Mouse (Mus musculus): ENCODE data around the gene Lbr. TPM values are rescaled to one million over a fixed set of nuclear protein-coding genes. Genes with fewer than 3 reads are reported as not detected.

The Lbr gene
- polyA plus RNA-seq, 1 experiment from 2014 or later = 142 TPM

GRCm38 (mm10) chr1:181865863-181866216, 23.0 kb upstream of the Lbr start:
- no peak for ATAC-seq (ENCODE audit: insufficient number of reproducible peaks, insufficient read depth, low FRiP score, low TSS enrichment, low read depth)
- Histone ChIP-seq H3K4me2 (no peak overlapping the region), H3K27ac (no peak overlapping the region), H3K9ac (replicated peaks) (no peak overlapping the region), H3K4me1 (replicated peaks) (peaks cover 15% of the 10 kb centered on the region; the same call in 1 of the 2 replicates), H3K27me3 (peaks cover 4% of the 10 kb centered on the region; the same call in 1 of the 2 replicates), H3K9me3 (no peaks in the 10 kb centered on the region), H3K36me3 (no peaks in the 10 kb centered on the region), H3K4me3 (replicated peaks) (no peak overlapping the region)
- 75% methylated on average over 5 of the region's 5 CpGs for WGBS

DNA sequence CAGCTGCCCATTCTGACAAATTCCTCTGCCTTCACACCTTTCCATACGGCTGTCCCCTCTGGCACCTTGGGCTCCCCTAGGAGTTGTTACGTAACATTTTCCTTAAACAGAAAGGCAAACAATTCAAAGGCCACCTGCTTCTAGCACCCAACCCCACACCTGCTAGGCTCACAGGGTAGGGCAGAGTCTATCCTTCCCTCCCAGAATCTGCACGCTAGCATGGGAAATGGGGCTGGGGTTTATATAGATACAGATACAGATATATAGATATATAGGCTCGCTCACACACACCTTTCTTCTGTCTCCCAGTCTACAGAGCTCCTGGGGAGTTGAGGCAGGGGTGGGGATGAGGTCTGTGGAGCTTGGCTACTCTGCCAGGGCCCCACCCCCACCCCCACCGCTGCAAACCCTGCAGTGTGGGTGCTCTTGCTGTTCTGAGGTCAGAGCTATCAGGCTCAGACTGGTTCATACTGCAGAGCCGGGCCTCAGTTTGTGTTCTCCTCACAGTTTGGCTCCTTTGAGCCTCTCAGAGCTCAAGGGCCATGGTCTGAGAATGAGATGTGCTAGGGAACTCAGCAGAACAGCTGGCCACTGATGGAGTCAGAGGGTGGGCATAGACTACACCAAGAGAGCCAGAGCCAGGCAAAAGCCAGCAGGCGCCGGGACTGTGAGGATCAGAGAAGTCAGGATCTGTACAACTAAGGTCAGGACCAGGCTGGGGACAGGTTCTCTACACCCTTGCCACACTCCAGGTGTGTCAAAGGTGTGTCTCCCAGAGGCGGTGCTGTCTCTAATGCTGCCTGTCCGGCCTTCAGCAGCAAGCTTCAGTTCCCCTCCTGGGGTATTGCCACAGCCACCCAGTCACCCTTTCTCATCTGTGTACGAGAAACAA, 22.4 kb upstream of the Lbr start:
- no peaks in the 10 kb centered on the region for H3K36me3 ChIP-seq
- no peak overlapping the region for H3K4me3 ChIP-seq (replicated peaks)
- H3K9ac ChIP-seq (replicated peaks) = no peak overlapping the region
- H3K27me3 ChIP-seq = peaks cover 4% of the 10 kb centered on the region; the same call in 1 of the 2 replicates
- no peak for ATAC-seq (ENCODE audit: insufficient number of reproducible peaks, insufficient read depth, low FRiP score, low TSS enrichment, low read depth)
- peaks cover 21% of the 10 kb centered on the region; the same call in 1 of the 2 replicates for H3K4me1 ChIP-seq (replicated peaks)
- no peak overlapping the region for H3K4me2 ChIP-seq
- H3K27ac ChIP-seq = no peak overlapping the region
- WGBS = 74% methylated on average over 11 of the region's 11 CpGs
- no peaks in the 10 kb centered on the region for H3K9me3 ChIP-seq

- Histone ChIP-seq H3K27ac (no peak overlapping the region), H3K27me3 (peaks cover 4% of the 10 kb centered on the region; the same call in 1 of the 2 replicates), H3K36me3 (no peaks in the 10 kb centered on the region), H3K4me2 (no peak overlapping the region), H3K4me3 (replicated peaks) (no peak overlapping the region), H3K4me1 (replicated peaks) (peaks cover 21% of the 10 kb centered on the region; the same call in 1 of the 2 replicates), H3K9ac (replicated peaks) (no peak overlapping the region), H3K9me3 (no peaks in the 10 kb centered on the region)
- 31% methylated on average over 8 of the region's 8 CpGs for WGBS
- ATAC-seq (ENCODE audit: insufficient number of reproducible peaks, insufficient read depth, low FRiP score, low TSS enrichment, low read depth) = no peak
Observed at GRCm38 (mm10) chr1:181863431-181863830, 20.6 kb upstream of the Lbr start.

DNA sequence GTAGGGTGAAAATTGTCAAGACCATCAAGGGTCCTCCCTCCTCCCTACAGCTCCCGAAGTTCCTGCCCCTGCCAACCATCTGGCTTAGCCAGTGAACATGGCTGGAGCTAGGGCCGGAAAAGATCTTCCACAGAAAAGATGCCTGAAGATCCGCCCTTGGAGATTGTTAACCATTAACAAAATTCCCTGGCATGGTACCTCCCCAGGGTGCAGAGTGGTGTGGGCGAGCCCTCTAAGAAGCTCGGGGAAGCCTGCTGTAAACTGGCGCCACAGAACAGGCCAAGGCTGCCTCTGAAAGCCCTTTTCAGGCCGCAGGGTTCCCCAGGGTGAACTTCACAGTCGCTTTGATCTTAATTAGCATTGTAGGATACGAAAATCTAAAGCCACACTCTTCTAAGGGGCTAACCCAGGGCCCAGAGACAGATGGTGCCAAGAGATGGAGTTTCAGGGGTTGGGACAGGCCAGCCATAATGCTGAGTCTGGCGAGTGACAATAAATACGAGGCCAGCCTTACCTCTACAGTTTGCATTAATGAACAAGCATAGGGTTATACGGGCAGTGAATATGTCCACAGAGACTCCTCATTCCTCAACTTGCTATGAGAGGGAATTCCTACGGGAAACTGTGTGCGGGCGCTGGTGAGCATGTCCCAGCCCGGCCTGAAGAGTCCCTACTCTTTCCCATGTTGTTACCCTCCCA, 20.0 kb upstream of the Lbr start:
- Histone ChIP-seq H3K4me3 (replicated peaks) (no peak overlapping the region), H3K9ac (replicated peaks) (no peak overlapping the region), H3K4me2 (no peak overlapping the region), H3K27ac (no peak overlapping the region), H3K4me1 (replicated peaks) (peaks cover 21% of the 10 kb centered on the region; the same call in 1 of the 2 replicates), H3K36me3 (no peaks in the 10 kb centered on the region), H3K27me3 (peaks cover 4% of the 10 kb centered on the region; the same call in 1 of the 2 replicates), H3K9me3 (no peaks in the 10 kb centered on the region)
- ATAC-seq (ENCODE audit: insufficient number of reproducible peaks, insufficient read depth, low FRiP score, low TSS enrichment, low read depth) = no peak
- 36% methylated on average over 16 of the region's 16 CpGs for WGBS

GRCm38 (mm10) chr1:181861181-181861902, 18.5 kb upstream of the Lbr start:
- Histone ChIP-seq H3K4me3 (replicated peaks) (no peak overlapping the region), H3K27me3 (peaks cover 4% of the 10 kb centered on the region; the same call in 1 of the 2 replicates), H3K4me2 (no peak overlapping the region), H3K9me3 (no peaks in the 10 kb centered on the region), H3K36me3 (no peaks in the 10 kb centered on the region), H3K9ac (replicated peaks) (no peak overlapping the region), H3K4me1 (replicated peaks) (peaks cover 21% of the 10 kb centered on the region; the same call in 1 of the 2 replicates), H3K27ac (no peak overlapping the region)
- 78% methylated on average over 2 of the region's 2 CpGs for WGBS
- no peak for ATAC-seq (ENCODE audit: insufficient number of reproducible peaks, insufficient read depth, low FRiP score, low TSS enrichment, low read depth)

DNA sequence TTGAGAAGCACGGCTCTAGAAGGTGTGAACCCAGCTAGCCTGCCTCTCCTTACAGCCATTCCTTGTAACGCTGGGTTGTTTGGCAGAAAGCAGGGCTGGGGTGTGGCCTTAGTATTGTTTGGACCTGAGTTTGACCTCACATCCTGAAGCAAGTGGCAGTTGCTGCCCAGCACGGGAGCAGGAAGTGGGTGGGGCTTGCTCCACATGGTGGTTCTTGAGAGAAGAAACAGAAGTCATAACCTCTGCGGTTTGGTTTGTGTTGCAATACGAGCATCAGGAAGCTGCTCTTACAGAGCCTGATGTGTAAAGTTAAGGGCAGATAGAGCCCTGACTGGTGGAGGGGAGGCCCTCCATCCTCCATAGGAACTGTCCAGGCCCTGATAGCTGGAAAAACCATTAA, 17.8 kb upstream of the Lbr start:
- Histone ChIP-seq H3K36me3 (no peaks in the 10 kb centered on the region), H3K9me3 (no peaks in the 10 kb centered on the region), H3K4me1 (replicated peaks) (peaks cover 20% of the 10 kb centered on the region; the same call in 1 of the 2 replicates), H3K4me3 (replicated peaks) (no peak overlapping the region), H3K27me3 (peaks cover 4% of the 10 kb centered on the region; the same call in 1 of the 2 replicates), H3K9ac (replicated peaks) (no peak overlapping the region), H3K4me2 (no peak overlapping the region), H3K27ac (no peak overlapping the region)
- peak; percentile 16; the same call in 1 of the 2 replicates for ATAC-seq (ENCODE audit: insufficient number of reproducible peaks, insufficient read depth, low FRiP score, low TSS enrichment, low read depth)
- WGBS = 13% methylated on average over 5 of the region's 5 CpGs

GRCm38 (mm10) chr1:181856329-181856728, 13.5 kb upstream of the Lbr start:
- H3K4me2 ChIP-seq = no peak overlapping the region
- peaks cover 18% of the 10 kb centered on the region for H3K4me1 ChIP-seq (replicated peaks)
- no peaks in the 10 kb centered on the region for H3K36me3 ChIP-seq

GRCm38 (mm10) chr1:181854829-181855228, 12.0 kb upstream of the Lbr start:
- Histone ChIP-seq H3K9ac (replicated peaks) (no peak overlapping the region), H3K27ac (no peak overlapping the region), H3K4me1 (replicated peaks) (peaks cover 12% of the 10 kb centered on the region), H3K36me3 (no peaks in the 10 kb centered on the region), H3K4me3 (replicated peaks) (no peak overlapping the region), H3K27me3 (peaks cover 7% of the 10 kb centered on the region; the same call in 1 of the 2 replicates), H3K4me2 (no peak overlapping the region), H3K9me3 (no peaks in the 10 kb centered on the region)
- ATAC-seq (ENCODE audit: insufficient number of reproducible peaks, insufficient read depth, low FRiP score, low TSS enrichment, low read depth) = no peak
- 98% methylated on average over 2 of the region's 2 CpGs for WGBS

More at GRCm38 (mm10) chr1:181856329-181856728, 13.5 kb upstream of the Lbr start:
- peaks cover 7% of the 10 kb centered on the region; the same call in 1 of the 2 replicates for H3K27me3 ChIP-seq
- H3K9me3 ChIP-seq = no peaks in the 10 kb centered on the region
- no peak for ATAC-seq (ENCODE audit: insufficient number of reproducible peaks, insufficient read depth, low FRiP score, low TSS enrichment, low read depth)
- H3K9ac ChIP-seq (replicated peaks) = no peak overlapping the region
- no peak overlapping the region for H3K4me3 ChIP-seq (replicated peaks)
- no peak overlapping the region for H3K27ac ChIP-seq
- 91% methylated on average over 2 of the region's 2 CpGs for WGBS

DNA sequence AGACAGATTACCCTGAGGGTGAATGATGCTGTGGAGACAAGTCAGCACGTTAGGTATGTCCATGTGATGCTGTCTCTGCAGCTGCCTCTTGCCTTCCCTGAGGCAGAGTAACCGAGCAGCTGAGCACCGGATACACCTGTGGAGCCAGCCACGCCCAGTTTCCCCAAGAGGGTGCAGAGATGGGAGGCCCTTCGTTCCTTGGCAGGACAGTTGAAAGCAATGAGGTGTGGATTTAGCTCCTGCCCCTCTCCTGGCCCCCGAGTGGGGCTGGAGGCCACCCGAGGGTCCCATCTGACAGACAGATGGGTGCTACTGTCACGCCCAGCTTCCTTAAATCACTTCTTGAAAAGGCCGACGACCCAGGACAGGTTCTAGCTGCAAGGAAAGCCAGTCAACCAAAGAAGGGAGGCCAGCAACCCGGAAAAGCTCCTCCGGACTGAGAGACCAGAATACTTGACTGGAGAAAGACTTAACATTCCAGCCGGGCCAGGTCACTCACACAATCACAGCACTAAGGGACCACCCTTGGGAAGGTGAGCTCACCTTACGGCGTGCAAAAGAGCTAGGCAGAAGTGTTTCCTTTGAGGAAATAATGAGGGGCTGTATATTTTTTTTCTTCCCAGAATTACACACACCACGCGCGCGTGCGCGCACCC, 10.4 kb upstream of the Lbr start:
- ATAC-seq (ENCODE audit: insufficient number of reproducible peaks, insufficient read depth, low FRiP score, low TSS enrichment, low read depth) = no peak
- Histone ChIP-seq H3K36me3 (no peaks in the 10 kb centered on the region), H3K9me3 (no peaks in the 10 kb centered on the region), H3K27me3 (peaks cover 7% of the 10 kb centered on the region; the same call in 1 of the 2 replicates), H3K4me3 (replicated peaks) (peak overlapping the region; percentile 7; the same call in 1 of the 2 replicates), H3K27ac (peak overlapping the region; percentile 41; the same call in 1 of the 2 replicates), H3K4me2 (peak overlapping the region; percentile 48), H3K9ac (replicated peaks) (no peak overlapping the region), H3K4me1 (replicated peaks) (peaks cover 12% of the 10 kb centered on the region)
- 5% methylated on average over 19 of the region's 21 CpGs for whole genome bisulfite sequencing

DNA sequence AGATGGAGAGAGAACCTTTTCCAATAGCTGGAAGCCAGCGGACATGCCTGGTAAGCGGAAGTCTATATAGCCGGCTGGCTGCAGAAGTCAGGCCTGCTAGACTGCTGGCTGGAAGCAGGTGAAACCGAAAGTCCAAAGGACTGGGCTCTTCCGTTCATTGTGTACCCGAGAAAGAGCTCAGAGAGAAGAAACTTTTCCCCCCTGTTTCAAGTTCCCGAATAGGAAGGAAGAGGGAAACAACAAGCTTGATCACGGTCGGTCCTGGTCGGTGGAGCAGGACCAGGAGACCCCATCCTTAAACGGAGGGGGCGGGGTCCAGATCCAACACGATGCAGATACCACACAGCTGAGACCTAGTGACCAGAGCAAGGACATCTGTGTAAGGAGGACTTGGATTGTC, 9.6 kb upstream of the Lbr start:
- no peak overlapping the region for H3K4me3 ChIP-seq (replicated peaks)
- peak overlapping the region; percentile 48 for H3K4me2 ChIP-seq
- 50% methylated on average over 13 of the region's 13 CpGs for WGBS
- H3K4me1 ChIP-seq (replicated peaks) = peaks cover 12% of the 10 kb centered on the region
- H3K9ac ChIP-seq (replicated peaks) = no peak overlapping the region
- no peaks in the 10 kb centered on the region for H3K9me3 ChIP-seq
- no peak overlapping the region for H3K27ac ChIP-seq
- no peaks in the 10 kb centered on the region for H3K36me3 ChIP-seq
- peaks cover 7% of the 10 kb centered on the region; the same call in 1 of the 2 replicates for H3K27me3 ChIP-seq
- ATAC-seq (ENCODE audit: insufficient number of reproducible peaks, insufficient read depth, low FRiP score, low TSS enrichment, low read depth) = no peak
